Mouse (Mus musculus) erythroblast, embryonic 14.5 days (primary cell): ENCODE results near the gene Gm49337.
"Not testable (repeated sequence)": the region's sequence is repeated elsewhere in the genome, so short reads cannot be mapped to it uniquely, and the experiment has no call there.

Source experiments
- GATA1 ChIP-seq: IDR thresholded peaks from 2 replicates; pipeline ENCODE4 v1.6.1; 2012; ENCODE audit warnings: low read length, inconsistent platforms, mixed read lengths
- TAL1 ChIP-seq: IDR thresholded peaks from 3 replicates; pipeline ENCODE4 v1.6.1; 2012; ENCODE audit warnings: low read length, inconsistent platforms, mixed read lengths

GRCm38 (mm10) chr4:116217661-116218060, 44.5 kb downstream of the Gm49337 start:
- not testable (repeated sequence) for TF ChIP-seq GATA1, TAL1
